Mouse (Mus musculus) stomach, embryonic 14.5 days (tissue): ENCODE results near the gene Casz1. TPM values are rescaled to one million over a fixed set of nuclear protein-coding genes. Genes with fewer than 3 reads are reported as not detected.

Experiments used
- ATAC-seq: fragments of 200-750 bp; cut with Nextera tagmentation; 2 replicates; pipeline ENCODE4 v1.8.0; 2017; ENCODE audit warnings: low read depth, moderate TSS enrichment; ENCODE audit not compliant: insufficient number of reproducible peaks, insufficient read depth, low FRiP score
- H3K27ac ChIP-seq: fragments of 300-500 bp; sonication (generic); 2 replicates; pipeline ENCODE4 v1.5.1; 2014; ENCODE audit warnings: mild to moderate bottlenecking, low read length, moderate library complexity, mixed read lengths
- H3K27me3 ChIP-seq: fragments of 300-500 bp; sonication (generic); 2 replicates; pipeline ENCODE4 v1.6.1; 2014; ENCODE audit warnings: low read length, control low read depth, mixed read lengths; ENCODE audit not compliant: control insufficient read depth, insufficient read depth
- H3K36me3 ChIP-seq: fragments of 300-500 bp; sonication (generic); 2 replicates; pipeline ENCODE4 v1.6.1; 2014; ENCODE audit warnings: mild to moderate bottlenecking, control low read depth, low read length, moderate library complexity, mixed read lengths; ENCODE audit not compliant: control insufficient read depth, insufficient read depth
- H3K4me1 ChIP-seq: fragments of 300-500 bp; sonication (generic); 2 replicates; pipeline ENCODE4 v1.6.1; 2014; ENCODE audit warnings: low read length, control low read depth, mixed read lengths; ENCODE audit not compliant: control insufficient read depth, insufficient read depth
- H3K4me2 ChIP-seq: fragments of 300-500 bp; sonication (generic); replicated peaks from 2 replicates; pipeline ENCODE4 v1.6.1; 2014; ENCODE audit warnings: low read depth, low read length, control low read depth
- H3K4me3 ChIP-seq: fragments of 300-500 bp; sonication (generic); 2 replicates; pipeline ENCODE4 v1.5.1; 2014; ENCODE audit warnings: low read depth, low read length, control low read depth
- H3K9ac ChIP-seq: fragments of 300-500 bp; sonication (generic); replicated peaks from 2 replicates; pipeline ENCODE4 v1.6.1; 2014; ENCODE audit warnings: low read depth, mild to moderate bottlenecking, control low read depth, low read length, moderate library complexity, mixed read lengths
- H3K9me3 ChIP-seq: fragments of 300-500 bp; sonication (generic); 2 replicates; pipeline ENCODE4 v1.6.1; 2016; ENCODE audit warnings: low read depth, low read length, control low read depth; ENCODE audit not compliant: control insufficient read depth
- WGBS: fragments of 180-500 bp; shearing (Covaris S2); extraction: QIAGEN DNeasy Blood & Tissue Kit; methylation state at CpG from one replicate; pipeline ENCODE4 v1.1.7; 2014; 5-methylcytosine and 5-hydroxymethylcytosine counted together
- polyA plus RNA-seq: library from polyadenylated mRNA; unstranded; fragments of >200 nt; fragmentation: Nextera tagmentation; extraction: Ambion mirVana; gene quantifications from 2 replicates; pipeline ENCODE4 v1.2.1, GENCODE M21; 2014

The Casz1 gene
- polyA plus RNA-seq, 1 experiment from 2014 or later: 10.3 TPM

DNA sequence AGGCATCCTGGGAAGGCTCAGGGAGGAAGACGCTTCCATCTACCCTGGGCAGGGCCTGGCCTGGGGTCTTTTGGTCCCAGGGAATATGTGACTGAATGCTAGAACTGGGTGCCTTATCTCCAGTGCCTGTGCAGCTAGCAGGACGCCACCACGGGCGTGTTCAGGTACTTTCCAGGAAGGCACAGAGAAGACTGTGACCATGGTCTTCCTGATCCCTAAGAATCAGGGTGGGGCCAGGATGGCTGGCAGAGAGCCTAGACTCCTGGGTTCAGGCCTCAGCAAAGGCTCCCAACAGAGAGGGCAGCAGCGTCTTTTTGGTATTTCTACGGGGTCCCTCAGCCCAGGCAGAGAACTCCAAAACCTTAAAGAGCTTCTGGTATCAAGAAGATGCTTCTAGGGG lies 146.3 kb downstream of the Casz1 start:
- Histone ChIP-seq H3K9me3 (no peaks in the 10 kb centered on the region), H3K4me3 (no peak overlapping the region), H3K4me2 (no peak overlapping the region), H3K9ac (no peak overlapping the region), H3K27me3 (peaks cover 8% of the 10 kb centered on the region; the same call in 1 of the 2 replicates), H3K4me1 (peaks cover 32% of the 10 kb centered on the region), H3K27ac (no peak overlapping the region), H3K36me3 (no peaks in the 10 kb centered on the region; the same call in 1 of the 2 replicates)
- ATAC-seq: no peak
- WGBS: 69% methylated on average over 6 of the region's 6 CpGs

DNA sequence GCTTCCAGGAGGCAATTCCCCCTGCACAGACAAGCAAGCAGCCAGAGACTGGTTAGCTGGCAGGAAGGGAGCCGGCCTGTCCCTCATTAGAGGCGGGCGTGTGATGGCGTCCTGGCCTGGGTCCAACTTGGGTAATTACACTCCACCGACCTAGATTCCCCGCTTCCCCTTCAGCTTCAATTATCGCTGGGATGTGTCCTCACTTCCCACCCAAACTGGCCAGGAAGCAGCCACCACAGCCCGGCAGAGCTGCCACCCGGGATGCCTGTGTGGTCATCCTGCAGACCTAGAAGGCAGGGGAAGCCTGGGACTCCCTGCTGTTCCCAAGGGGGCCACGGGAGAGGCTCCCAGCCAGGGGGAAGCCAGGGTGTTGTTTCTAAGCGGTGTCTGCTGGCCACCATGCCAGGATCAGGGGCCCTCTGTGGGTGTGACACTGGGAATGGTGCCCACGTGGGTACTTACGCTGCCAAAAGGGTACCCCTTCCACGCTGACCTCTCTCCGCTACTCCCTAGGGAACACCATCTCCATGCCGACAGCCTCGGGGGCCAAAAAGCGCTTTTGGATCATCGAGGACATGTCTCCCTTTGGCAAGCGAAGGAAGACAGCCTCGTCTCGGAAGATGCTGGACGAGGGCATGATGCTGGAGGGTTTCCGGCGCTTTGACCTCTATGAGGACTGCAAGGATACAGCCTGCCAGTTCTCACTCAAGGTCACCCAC lies 146.9 kb downstream of the Casz1 start:
- Histone ChIP-seq H3K9ac (no peak overlapping the region), H3K36me3 (no peaks in the 10 kb centered on the region; the same call in 1 of the 2 replicates), H3K27me3 (peaks cover 8% of the 10 kb centered on the region; the same call in 1 of the 2 replicates), H3K4me1 (peaks cover 32% of the 10 kb centered on the region), H3K9me3 (no peaks in the 10 kb centered on the region), H3K4me2 (peak overlapping the region; percentile 50; the same call in 1 of the 2 replicates), H3K27ac (no peak overlapping the region), H3K4me3 (0 out of 2 replicates have a peak overlapping the region, but pooled peaks have one; percentile 21)
- 53% methylated on average over 25 of the region's 25 CpGs for WGBS
- no peak for ATAC-seq

DNA sequence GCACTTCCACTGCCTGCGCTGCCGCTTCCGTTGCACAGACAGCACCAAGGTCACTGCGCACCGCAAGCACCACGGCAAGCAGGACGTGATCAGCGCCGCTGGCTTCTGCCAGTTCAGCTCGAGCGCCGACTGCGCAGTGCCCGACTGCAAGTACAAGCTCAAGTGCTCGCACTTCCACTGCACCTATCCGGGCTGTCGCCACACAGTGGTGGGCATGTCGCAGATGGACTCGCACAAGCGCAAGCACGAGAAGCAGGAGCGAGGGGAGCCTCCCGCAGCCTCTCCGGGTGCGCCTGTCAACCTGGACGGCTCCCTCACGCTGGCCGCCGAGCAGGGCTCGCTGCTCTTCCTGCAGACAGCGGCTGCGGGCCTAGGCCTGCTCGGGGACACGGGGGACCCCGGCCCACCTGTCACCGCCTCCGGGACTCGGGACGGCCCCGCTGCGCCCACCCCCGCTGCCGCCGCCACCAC lies 147.6 kb downstream of the Casz1 start:
- 10% methylated on average over 42 of the region's 44 CpGs for WGBS
- no peak overlapping the region for H3K9ac ChIP-seq
- H3K4me1 ChIP-seq: peaks cover 32% of the 10 kb centered on the region
- peaks cover 8% of the 10 kb centered on the region; the same call in 1 of the 2 replicates for H3K27me3 ChIP-seq
- H3K27ac ChIP-seq: no peak overlapping the region
- peak overlapping the region; percentile 50 for H3K4me2 ChIP-seq
- no peaks in the 10 kb centered on the region; the same call in 1 of the 2 replicates for H3K36me3 ChIP-seq
- peak overlapping the region; percentile 21 for H3K4me3 ChIP-seq
- ATAC-seq: no peak
- no peaks in the 10 kb centered on the region for H3K9me3 ChIP-seq

DNA sequence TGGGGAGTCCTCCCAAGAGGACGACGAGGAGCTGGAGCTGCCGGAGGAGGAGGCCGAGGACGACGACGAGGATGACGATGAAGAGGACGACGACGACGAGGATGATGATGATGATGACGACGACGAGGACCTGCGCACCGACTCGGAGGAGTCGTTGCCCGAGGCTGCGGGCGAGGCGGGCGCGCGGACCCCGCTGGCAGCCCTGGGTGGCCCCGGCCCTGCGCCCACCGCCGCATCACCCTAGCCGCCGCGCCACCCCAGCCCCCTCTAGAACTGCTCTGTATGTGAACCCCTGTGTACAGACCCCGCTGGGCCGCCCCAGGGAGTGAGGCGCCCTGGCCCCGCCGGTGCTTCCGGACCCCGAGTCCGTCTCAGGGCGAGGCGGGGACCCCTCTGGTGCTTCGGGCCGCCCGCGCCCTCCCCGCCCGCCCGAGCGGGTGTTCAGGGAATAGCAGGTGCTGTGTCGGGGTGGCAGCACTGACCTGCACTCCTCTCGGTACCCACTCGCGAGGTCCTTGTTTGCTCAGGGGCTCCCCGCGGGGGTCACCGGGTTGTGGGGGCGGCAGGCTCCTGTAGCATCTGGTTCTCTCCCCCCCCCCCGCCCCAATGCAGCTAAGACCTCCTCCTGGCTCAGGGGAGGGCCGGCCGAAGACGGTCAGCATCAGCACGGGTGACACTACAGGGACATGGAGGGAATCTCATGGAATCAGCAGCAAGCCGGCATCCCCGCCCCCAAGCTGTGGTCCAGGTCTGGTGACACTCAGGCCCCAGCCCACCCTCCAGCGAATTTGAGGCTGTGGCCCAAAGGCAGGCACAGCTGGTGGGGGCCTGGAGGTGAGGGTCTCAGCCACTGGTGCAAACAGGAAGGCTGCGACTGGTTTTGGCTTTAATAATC lies 148.3 kb downstream of the Casz1 start:
- Histone ChIP-seq H3K27me3 (peaks cover 8% of the 10 kb centered on the region; the same call in 1 of the 2 replicates), H3K4me3 (peak overlapping the region; percentile 21), H3K9ac (no peak overlapping the region), H3K27ac (no peak overlapping the region), H3K36me3 (no peaks in the 10 kb centered on the region; the same call in 1 of the 2 replicates), H3K9me3 (no peaks in the 10 kb centered on the region), H3K4me2 (peak overlapping the region; percentile 50), H3K4me1 (peaks cover 29% of the 10 kb centered on the region)
- no peak for ATAC-seq
- WGBS: 7% methylated on average over 63 of the region's 69 CpGs

DNA sequence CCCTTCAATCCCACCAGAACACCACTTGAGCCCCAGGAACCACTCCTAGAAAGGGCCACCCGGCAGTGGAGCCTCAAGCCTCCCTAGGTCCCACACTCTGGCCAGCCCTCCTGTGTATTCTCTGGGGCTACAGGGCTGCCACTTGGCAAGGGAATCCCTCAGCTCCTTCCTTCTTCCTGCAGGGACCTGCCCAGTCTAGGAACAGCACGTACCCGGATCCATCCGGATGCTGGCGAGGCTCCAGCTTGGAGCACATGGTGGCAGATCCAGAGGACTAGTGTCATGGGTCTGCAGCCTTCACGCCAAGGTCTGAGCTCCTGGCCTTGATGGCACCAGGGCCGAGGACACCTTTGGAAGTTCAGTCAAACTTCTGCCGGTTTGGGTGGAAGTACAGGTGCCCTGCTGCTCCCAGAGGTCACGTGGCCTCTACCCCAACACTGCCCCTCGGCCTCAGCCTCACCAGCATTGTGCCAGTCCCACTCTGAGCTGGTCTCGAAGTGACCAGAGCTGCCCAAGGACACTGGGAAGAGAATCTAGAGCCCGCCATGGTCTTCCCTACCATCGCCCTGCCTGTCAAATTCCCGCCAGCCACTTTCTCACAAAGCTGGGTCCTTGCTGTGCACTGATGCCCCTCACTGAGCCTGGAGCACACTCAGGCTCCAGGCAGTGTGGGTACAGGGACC lies 151.0 kb downstream of the Casz1 start:
- H3K9ac ChIP-seq: no peak overlapping the region
- no peak for ATAC-seq
- H3K36me3 ChIP-seq: no peaks in the 10 kb centered on the region; the same call in 1 of the 2 replicates
- H3K27me3 ChIP-seq: peaks cover 5% of the 10 kb centered on the region; the same call in 1 of the 2 replicates
- H3K9me3 ChIP-seq: no peaks in the 10 kb centered on the region
- H3K4me2 ChIP-seq: no peak overlapping the region
- WGBS: 87% methylated on average over 14 of the region's 14 CpGs
- peak overlapping the region; percentile 44; the same call in 1 of the 2 replicates for H3K27ac ChIP-seq
- H3K4me3 ChIP-seq: no peak overlapping the region
- peaks cover 15% of the 10 kb centered on the region; the same call in 1 of the 2 replicates for H3K4me1 ChIP-seq

DNA sequence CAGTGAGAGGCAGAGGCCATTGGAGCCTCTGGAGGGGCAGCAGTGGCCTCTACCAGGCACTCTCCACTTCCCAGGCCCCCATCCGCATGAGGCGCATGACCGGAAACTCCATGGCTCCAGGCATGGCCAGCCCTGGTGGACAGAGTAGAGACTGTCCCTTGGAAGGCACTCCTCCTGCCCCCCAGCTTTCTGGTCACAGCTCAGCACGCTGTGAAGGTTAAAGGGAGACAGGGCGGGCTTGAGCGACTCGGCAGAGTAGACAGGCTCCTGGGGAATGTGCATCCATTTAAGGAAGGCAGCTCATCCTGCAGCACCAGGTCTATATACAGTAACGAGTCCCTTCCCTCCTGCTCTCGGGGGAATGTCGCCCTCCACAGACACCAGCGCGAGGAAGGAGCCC lies 155.8 kb downstream of the Casz1 start:
- 69% methylated on average over 12 of the region's 12 CpGs for WGBS
- no peak for ATAC-seq
- Histone ChIP-seq H3K4me2 (no peak overlapping the region), H3K4me3 (no peak overlapping the region), H3K27me3 (no peaks in the 10 kb centered on the region), H3K9ac (no peak overlapping the region), H3K36me3 (peaks cover 7% of the 10 kb centered on the region), H3K9me3 (no peaks in the 10 kb centered on the region), H3K4me1 (no peaks in the 10 kb centered on the region), H3K27ac (peak overlapping the region; percentile 75)

DNA sequence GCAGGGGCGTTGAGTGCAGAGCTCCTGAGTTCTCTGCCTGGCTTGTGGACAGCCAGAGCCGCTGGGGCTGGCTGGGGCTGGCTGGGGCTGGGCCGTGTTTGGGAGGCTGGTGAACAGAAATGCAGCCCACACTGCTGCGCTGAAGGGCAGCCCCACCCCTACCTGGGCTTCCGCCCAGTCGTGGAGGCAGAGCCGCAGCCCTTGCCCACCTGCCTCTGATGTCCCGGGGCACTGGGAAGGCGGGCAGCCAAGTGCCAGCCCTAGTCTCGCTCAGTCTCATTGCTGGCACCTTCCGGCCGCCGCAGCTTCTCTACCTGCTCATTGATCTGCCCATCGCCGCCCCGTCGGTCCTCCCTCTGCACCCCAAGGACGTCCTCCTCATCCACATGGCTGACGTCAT lies 156.9 kb downstream of the Casz1 start:
- WGBS: 92% methylated on average over 19 of the region's 19 CpGs
- no peak overlapping the region for H3K27ac ChIP-seq
- H3K4me2 ChIP-seq: no peak overlapping the region
- no peaks in the 10 kb centered on the region for H3K9me3 ChIP-seq
- H3K9ac ChIP-seq: no peak overlapping the region
- peaks cover 7% of the 10 kb centered on the region for H3K36me3 ChIP-seq
- H3K4me1 ChIP-seq: 0 out of 2 replicates have a peak, but pooled peaks cover 5% of the 10 kb centered on the region
- no peak overlapping the region for H3K4me3 ChIP-seq
- no peak for ATAC-seq
- H3K27me3 ChIP-seq: no peaks in the 10 kb centered on the region

DNA sequence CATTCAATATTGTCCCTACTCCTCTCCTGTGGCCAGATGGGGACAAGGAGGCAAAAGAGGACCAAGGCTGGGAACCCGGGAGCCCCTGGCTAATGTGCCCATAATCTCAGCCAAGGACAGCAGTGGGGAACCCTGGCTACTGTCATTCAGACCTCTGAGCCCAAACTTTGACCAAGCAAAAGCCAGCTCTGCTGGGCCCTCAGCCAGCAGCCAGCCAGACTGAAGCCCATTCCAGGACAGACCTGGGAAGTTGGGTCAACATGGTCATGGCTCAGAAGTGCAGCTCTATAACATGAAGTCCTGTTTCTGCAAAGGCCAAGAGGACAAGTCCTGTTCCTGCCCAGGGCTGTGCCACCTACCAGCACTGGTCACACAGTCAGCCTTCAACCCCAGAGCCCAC lies 157.9 kb downstream of the Casz1 start:
- no peaks in the 10 kb centered on the region for H3K9me3 ChIP-seq
- no peak overlapping the region for H3K9ac ChIP-seq
- no peak overlapping the region for H3K27ac ChIP-seq
- no peak for ATAC-seq
- H3K4me2 ChIP-seq: no peak overlapping the region
- WGBS: 100% methylated on average over 1 of the region's 1 CpGs
- H3K4me1 ChIP-seq: 0 out of 2 replicates have a peak, but pooled peaks cover 5% of the 10 kb centered on the region
- no peak overlapping the region for H3K4me3 ChIP-seq
- H3K36me3 ChIP-seq: peaks cover 7% of the 10 kb centered on the region
- H3K27me3 ChIP-seq: no peaks in the 10 kb centered on the region
